Mouse (Mus musculus) midbrain, embryonic 15.5 days (tissue): ENCODE results near the gene Carmil2. TPM values are rescaled to one million over a fixed set of nuclear protein-coding genes. Genes with fewer than 3 reads are reported as not detected.

ENCODE experiments used
- polyA plus RNA-seq: library from polyadenylated mRNA; unstranded; fragments of >200 nt; fragmentation: Nextera tagmentation; extraction: Ambion mirVana; gene quantifications from 2 replicates; pipeline ENCODE4 v1.2.1, GENCODE M21; 2015

The Carmil2 gene
- polyA plus RNA-seq, 1 experiment from 2014 or later = 25.6 TPM

Other genes starting within 250 kb of the Carmil2 start
- gene Tppp3, start 214.7 kb upstream of the Carmil2 start, polyA plus RNA-seq = 125 and 127 TPM in 2 replicates
- gene Zdhhc1, start 189.4 kb upstream of the Carmil2 start, polyA plus RNA-seq = 36.5 and 39.9 TPM in 2 replicates
- gene Hsd11b2, start 167.5 kb upstream of the Carmil2 start, polyA plus RNA-seq = 4.7 and 4.9 TPM in 2 replicates
- 234 and 240 TPM in 2 replicates for gene Atp6v0d1, start 120.2 kb upstream of the Carmil2 start, polyA plus RNA-seq
- gene Ripor1, start 81.0 kb upstream of the Carmil2 start, polyA plus RNA-seq = 35.4 and 36.5 TPM in 2 replicates
- 108 and 129 TPM in 2 replicates for gene Ctcf, start 49.7 kb upstream of the Carmil2 start, polyA plus RNA-seq
- gene Agrp, start 48.9 kb upstream of the Carmil2 start, polyA plus RNA-seq = 1.0 and 1.1 TPM in 2 replicates
- 104 and 106 TPM in 2 replicates for gene Acd, start 14.8 kb downstream of the Carmil2 start, polyA plus RNA-seq
- 51.6 and 51.8 TPM in 2 replicates for gene Pard6a, start 14.9 kb downstream of the Carmil2 start, polyA plus RNA-seq
- 0.28 and 0.43 TPM in 2 replicates for gene 4933405L10Rik, start 21.4 kb downstream of the Carmil2 start, polyA plus RNA-seq
- gene Enkd1, start 21.9 kb downstream of the Carmil2 start, polyA plus RNA-seq = 12.9 and 16.1 TPM in 2 replicates
- 90.3 and 100 TPM in 2 replicates for gene Gfod2, start 72.4 kb downstream of the Carmil2 start, polyA plus RNA-seq
- gene Ranbp10, start 141.1 kb downstream of the Carmil2 start, polyA plus RNA-seq = 11.8 and 13.6 TPM in 2 replicates
- 0.64 and 1.0 TPM in 2 replicates for gene Tsnaxip1, start 141.5 kb downstream of the Carmil2 start, polyA plus RNA-seq
- gene Cenpt, start 167.0 kb downstream of the Carmil2 start, polyA plus RNA-seq = 55.2 and 58.7 TPM in 2 replicates
- gene Thap11, start 168.9 kb downstream of the Carmil2 start, polyA plus RNA-seq = 56.2 and 58.6 TPM in 2 replicates
- gene Nutf2, start 174.3 kb downstream of the Carmil2 start, polyA plus RNA-seq = 148 and 152 TPM in 2 replicates
- gene Edc4, start 194.6 kb downstream of the Carmil2 start, polyA plus RNA-seq = 52.9 and 61.9 TPM in 2 replicates
- 0.30 TPM in 1 of 2 replicates, not detected in the other for gene Nrn1l, start 207.3 kb downstream of the Carmil2 start, polyA plus RNA-seq
- 11.6 and 13.7 TPM in 2 replicates for gene Pskh1, start 214.2 kb downstream of the Carmil2 start, polyA plus RNA-seq
- 5.4 and 5.5 TPM in 2 replicates for gene Ctrl, start 247.6 kb downstream of the Carmil2 start, polyA plus RNA-seq